Mouse (Mus musculus): Measurements from ENCODE around the gene Psmd13. TPM values are rescaled to one million over a fixed set of nuclear protein-coding genes. Genes with fewer than 3 reads are reported as not detected.

Gene Psmd13
- polyA plus RNA-seq, 1 experiment from 2014 or later = 133 TPM

DNA sequence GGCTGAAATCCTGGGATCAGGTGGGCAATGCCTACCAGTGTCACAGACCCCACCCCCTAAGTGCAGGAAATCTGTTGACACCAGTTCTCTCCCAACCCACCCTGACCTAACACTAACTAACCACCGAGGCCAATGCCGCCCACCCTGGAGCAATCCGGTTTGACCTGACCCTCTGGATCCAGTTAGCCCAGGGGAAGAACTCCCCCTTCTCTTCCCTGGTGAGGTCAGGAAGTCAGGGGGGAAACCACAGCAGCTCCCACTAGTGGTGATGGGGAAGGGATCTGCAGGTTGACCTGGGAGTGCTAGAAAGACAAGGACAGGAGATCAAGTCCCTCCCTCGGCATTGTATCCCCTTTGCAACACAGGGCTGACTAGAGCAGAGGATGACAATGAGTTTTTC, 36.1 kb upstream of the Psmd13 start:
- Histone ChIP-seq H3K9ac (no peak overlapping the region), H3K9me3 (replicated peaks) (no peaks in the 10 kb centered on the region), H3K27ac (replicated peaks) (no peak overlapping the region), H3K4me1 (replicated peaks) (peaks cover 6% of the 10 kb centered on the region), H3K36me3 (replicated peaks) (no peaks in the 10 kb centered on the region), H3K4me3 (replicated peaks) (no peak overlapping the region), H3K4me2 (no peak overlapping the region), H3K27me3 (peaks cover 36% of the 10 kb centered on the region)
- ATAC-seq (ENCODE audit: insufficient read depth) = no peak
- WGBS (ENCODE audit: insufficient replicate concordance) = 50% methylated on average over 4 of the region's 4 CpGs

DNA sequence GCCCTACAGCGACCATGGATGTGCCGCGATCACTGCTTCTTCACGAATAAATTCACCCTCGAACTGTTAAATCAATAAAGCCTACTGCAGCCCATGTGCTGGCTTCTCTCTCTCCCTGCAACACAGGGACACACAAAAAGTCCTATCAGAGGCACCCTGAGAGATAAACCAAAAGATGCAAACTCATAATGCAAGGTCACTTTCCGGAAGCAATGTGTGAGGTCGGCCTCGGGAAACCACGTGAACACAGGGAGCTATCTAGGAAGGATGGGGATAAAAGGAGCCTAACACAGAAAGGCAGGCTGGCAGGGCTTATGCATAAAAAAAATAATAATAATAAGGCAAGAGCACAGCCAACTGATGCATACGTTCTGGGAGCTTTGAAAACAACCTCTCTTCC, 35.1 kb upstream of the Psmd13 start:
- H3K9me3 ChIP-seq (replicated peaks) = no peaks in the 10 kb centered on the region
- ATAC-seq (ENCODE audit: insufficient read depth) = no peak
- H3K27ac ChIP-seq (replicated peaks) = no peak overlapping the region
- 61% methylated on average over 10 of the region's 10 CpGs for WGBS (ENCODE audit: insufficient replicate concordance)
- peaks cover 4% of the 10 kb centered on the region; the same call in 1 of the 2 replicates for H3K36me3 ChIP-seq (replicated peaks)
- H3K4me3 ChIP-seq (replicated peaks) = no peak overlapping the region
- peaks cover 6% of the 10 kb centered on the region for H3K4me1 ChIP-seq (replicated peaks)
- peaks cover 26% of the 10 kb centered on the region for H3K27me3 ChIP-seq
- H3K9ac ChIP-seq = no peak overlapping the region
- no peak overlapping the region for H3K4me2 ChIP-seq

DNA sequence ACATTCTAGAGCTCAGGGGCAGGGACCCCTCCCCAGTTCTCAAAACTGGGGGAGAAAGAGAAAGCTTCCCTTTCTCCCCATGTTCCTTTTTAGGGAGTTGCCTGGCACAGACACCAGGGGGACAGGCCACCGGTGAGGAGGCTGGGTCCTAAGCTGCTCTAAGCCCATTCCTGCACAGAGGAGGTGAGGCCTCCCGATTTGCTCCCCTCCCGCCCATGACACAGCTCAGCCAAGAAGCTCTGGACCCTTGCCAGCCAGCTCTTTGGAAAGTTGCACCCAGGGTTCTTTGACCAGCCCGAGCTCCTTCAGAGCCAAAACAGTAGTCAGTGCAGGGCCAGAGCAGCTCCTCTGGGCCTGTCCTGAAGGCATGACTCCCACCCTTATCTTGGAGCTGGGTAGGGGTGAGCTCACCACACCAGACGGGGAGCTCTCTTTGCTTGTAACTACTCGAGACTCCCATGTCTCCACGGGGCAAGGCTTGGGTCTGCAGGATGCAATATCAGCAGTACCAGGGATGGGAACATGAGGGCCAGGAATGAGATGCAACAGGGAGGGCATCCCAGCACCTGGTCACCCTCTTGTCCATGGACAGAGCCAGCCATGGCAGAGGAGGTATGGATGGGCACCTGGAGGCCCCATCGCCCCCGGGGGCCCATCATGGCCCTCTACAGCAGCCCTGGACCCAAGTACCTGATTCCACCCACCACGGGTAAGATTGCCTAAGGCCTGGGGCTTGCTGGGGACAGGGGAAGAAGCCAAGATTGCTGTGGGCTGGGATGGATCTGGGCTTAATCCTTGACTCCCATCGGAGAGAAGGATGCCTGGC, 33.8 kb upstream of the Psmd13 start, which contains the start of gene Odf3:
Odf3 (plus strand) TSS at position 51 of the 826 bp plus-strand sequence.
- H3K9ac ChIP-seq = no peak within 1 kb of the TSS

DNA sequence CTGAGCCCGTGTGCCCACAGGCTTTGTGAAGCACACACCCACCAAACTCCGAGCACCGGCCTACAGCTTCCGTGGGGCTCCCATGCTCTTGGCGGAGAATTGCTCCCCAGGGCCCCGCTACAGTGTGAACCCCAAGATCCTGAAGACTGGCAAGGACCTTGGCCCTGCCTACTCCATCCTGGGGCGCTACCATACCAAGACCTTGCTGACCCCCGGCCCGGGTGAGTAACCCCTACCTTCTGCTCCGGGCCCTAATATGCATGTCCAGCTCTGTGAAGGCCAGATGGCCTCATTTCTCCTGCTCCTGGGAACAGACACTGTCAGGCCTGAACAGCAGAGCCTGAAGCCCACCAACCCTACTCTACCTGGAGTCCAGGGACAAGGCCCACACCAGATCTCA, 33.2 kb upstream of the Psmd13 start:
- no peaks in the 10 kb centered on the region for H3K9me3 ChIP-seq (replicated peaks)
- no peak overlapping the region for H3K4me2 ChIP-seq
- no peak overlapping the region for H3K27ac ChIP-seq (replicated peaks)
- peaks cover 23% of the 10 kb centered on the region for H3K36me3 ChIP-seq (replicated peaks)
- 76% methylated on average over 10 of the region's 10 CpGs for WGBS (ENCODE audit: insufficient replicate concordance)
- no peak overlapping the region for H3K4me3 ChIP-seq (replicated peaks)
- no peak overlapping the region for H3K9ac ChIP-seq
- no peak for ATAC-seq (ENCODE audit: insufficient read depth)
- H3K4me1 ChIP-seq (replicated peaks) = peaks cover 21% of the 10 kb centered on the region
- peaks cover 13% of the 10 kb centered on the region; the same call in 1 of the 2 replicates for H3K27me3 ChIP-seq

More for the DNA sequence above, 33.8 kb upstream of the Psmd13 start, which contains the start of gene Odf3:
- Histone ChIP-seq H3K27ac (replicated peaks) (no peak within 1 kb of the TSS), H3K9me3 (replicated peaks) (no peaks in the 10 kb centered on the region), H3K4me2 (no peak within 1 kb of the TSS), H3K4me3 (replicated peaks) (no peak within 1 kb of the TSS), H3K27me3 (peaks cover 15% of the 10 kb centered on the region; the same call in 1 of the 2 replicates), H3K4me1 (replicated peaks) (peaks cover 15% of the 10 kb centered on the region), H3K36me3 (replicated peaks) (peaks cover 17% of the 10 kb centered on the region)
- WGBS (ENCODE audit: insufficient replicate concordance) = 48% methylated on average over 11 of the region's 11 CpGs
- ATAC-seq (ENCODE audit: insufficient read depth) = no peak

DNA sequence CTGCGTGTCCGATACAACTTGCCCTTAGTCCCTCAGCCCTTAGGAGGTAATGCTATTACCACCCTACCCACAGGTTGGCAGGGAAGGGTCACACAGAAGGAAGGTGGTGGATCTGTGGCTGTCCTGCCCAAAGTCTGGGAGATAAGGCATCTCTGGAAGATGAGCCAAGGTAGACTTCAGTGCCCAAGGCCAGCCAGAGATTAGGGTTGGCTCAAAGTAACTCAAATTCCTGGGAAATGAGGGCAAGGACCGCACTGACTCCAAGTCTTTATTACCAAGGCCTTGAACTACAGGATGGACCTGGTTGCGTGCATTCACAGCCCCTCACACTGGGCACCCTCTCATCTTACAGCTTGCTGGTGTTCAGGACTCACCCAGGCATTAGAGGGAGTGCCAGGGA, 29.9 kb upstream of the Psmd13 start:
- Histone ChIP-seq H3K9ac (no peak overlapping the region), H3K27me3 (peaks cover 6% of the 10 kb centered on the region; the same call in 1 of the 2 replicates), H3K36me3 (replicated peaks) (peaks cover 36% of the 10 kb centered on the region), H3K4me3 (replicated peaks) (no peak overlapping the region), H3K27ac (replicated peaks) (no peak overlapping the region), H3K9me3 (replicated peaks) (no peaks in the 10 kb centered on the region), H3K4me2 (no peak overlapping the region), H3K4me1 (replicated peaks) (peaks cover 46% of the 10 kb centered on the region)
- WGBS (ENCODE audit: insufficient replicate concordance) = 89% methylated on average over 4 of the region's 4 CpGs
- no peak for ATAC-seq (ENCODE audit: insufficient read depth)

DNA sequence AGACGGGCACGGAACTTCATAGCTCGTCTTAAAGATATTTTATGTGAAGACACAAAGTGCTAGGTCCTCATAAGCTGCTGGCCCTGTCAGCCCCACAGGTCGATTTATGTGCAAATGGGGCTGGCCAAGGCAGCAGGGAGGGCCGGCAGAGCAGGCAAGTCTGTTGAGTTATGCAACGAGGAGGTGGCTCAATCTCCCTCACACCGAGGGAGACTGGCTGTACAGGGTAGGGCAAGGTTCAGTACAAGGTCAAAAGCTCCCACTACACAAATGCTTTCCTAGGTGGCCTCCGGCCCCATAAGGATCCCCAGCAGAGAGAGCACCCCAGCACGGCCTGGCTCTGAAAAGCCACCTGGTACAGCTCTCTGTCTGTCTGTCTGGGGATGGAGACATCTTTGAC, 28.4 kb upstream of the Psmd13 start:
- Histone ChIP-seq H3K9ac (no peak overlapping the region), H3K9me3 (replicated peaks) (no peaks in the 10 kb centered on the region), H3K27me3 (no peaks in the 10 kb centered on the region), H3K27ac (replicated peaks) (peak overlapping the region; percentile 24), H3K36me3 (replicated peaks) (peaks cover 40% of the 10 kb centered on the region), H3K4me1 (replicated peaks) (peaks cover 55% of the 10 kb centered on the region), H3K4me3 (replicated peaks) (no peak overlapping the region), H3K4me2 (no peak overlapping the region)
- 66% methylated on average over 9 of the region's 9 CpGs for WGBS (ENCODE audit: insufficient replicate concordance)
- ATAC-seq (ENCODE audit: insufficient read depth) = no peak

GRCm38 (mm10) chr7:140854483-140854882, 27.3 kb upstream of the Psmd13 start:
- peaks cover 50% of the 10 kb centered on the region for H3K36me3 ChIP-seq (replicated peaks)
- peak overlapping the region; percentile 90; the same call in 1 of the 2 replicates for H3K4me3 ChIP-seq (replicated peaks)
- H3K9me3 ChIP-seq (replicated peaks) = no peaks in the 10 kb centered on the region
- H3K4me1 ChIP-seq (replicated peaks) = peaks cover 64% of the 10 kb centered on the region
- no peak overlapping the region for H3K9ac ChIP-seq
- H3K4me2 ChIP-seq = peak overlapping the region; percentile 97
- no peaks in the 10 kb centered on the region for H3K27me3 ChIP-seq
- no peak for ATAC-seq (ENCODE audit: insufficient read depth)
- 86% methylated on average over 18 of the region's 18 CpGs for WGBS (ENCODE audit: insufficient replicate concordance)
- 0 out of 2 replicates have a peak overlapping the region, but pooled peaks have one; percentile 20 for H3K27ac ChIP-seq (replicated peaks)

GRCm38 (mm10) chr7:140855181-140855580, 26.6 kb upstream of the Psmd13 start:
- Histone ChIP-seq H3K36me3 (replicated peaks) (peaks cover 57% of the 10 kb centered on the region), H3K4me1 (replicated peaks) (peaks cover 64% of the 10 kb centered on the region), H3K27ac (replicated peaks) (peak overlapping the region; percentile 99), H3K4me3 (replicated peaks) (peak overlapping the region; percentile 90), H3K9ac (peak overlapping the region; percentile 90), H3K27me3 (no peaks in the 10 kb centered on the region), H3K9me3 (replicated peaks) (no peaks in the 10 kb centered on the region), H3K4me2 (peak overlapping the region; percentile 97)
- no peak for ATAC-seq (ENCODE audit: insufficient read depth)
- WGBS (ENCODE audit: insufficient replicate concordance) = 56% methylated on average over 9 of the region's 9 CpGs

DNA sequence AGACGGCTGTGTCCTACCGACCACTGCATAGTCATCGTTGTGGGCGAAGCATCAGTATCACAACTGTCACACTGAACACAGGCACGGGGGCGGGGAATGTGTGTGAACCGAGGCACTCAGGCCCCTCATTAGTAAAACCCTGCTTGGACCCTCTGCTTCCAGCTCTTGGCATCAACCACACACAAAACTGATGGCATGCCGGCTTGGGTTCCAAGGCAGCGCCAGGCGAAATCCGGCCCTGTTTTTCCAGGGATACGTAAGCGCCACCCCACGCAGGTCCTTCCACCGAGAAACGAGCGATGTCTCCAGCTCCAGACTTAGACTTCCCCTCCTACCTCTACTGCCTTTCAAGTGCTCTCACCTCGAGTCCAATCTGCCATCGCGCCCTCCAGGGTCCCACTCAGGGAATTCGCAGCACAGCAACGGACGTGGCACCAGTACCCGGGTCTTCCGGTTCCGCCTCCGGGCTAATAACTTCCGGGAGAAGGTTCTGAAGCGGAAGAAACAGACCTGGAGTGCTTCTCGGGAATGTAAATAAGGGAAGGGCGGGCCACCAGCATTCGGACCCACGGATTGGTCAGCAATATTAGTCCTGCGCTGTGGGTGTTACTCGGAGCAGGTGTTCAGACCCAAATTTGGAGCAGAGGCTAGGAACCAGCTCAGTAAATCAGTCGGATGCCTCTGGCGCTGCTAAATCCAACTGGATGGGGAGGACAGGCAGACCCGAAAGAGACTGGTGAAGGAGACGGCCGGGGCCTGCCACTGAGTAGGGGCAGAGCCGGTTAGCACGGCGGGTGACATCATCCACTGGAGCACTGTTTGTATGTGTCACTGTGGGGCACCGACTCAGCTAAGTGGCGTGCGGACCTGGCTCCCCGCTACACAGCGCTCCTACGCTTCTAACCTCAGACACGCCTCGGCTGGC, 25.6 kb upstream of the Psmd13 start, which contains the start of gene Gm45785:
Gm45785 (minus strand) TSS at position 472 of the 925 bp plus-strand sequence.
- peak within 1 kb of the TSS; percentile 99 for H3K27ac ChIP-seq (replicated peaks)
- H3K9me3 ChIP-seq (replicated peaks) = no peaks in the 10 kb centered on the region
- ATAC-seq (ENCODE audit: insufficient read depth) = peak; percentile 73
- WGBS (ENCODE audit: insufficient replicate concordance) = under 1% methylated on average over 51 of the region's 51 CpGs
- H3K9ac ChIP-seq = peak within 1 kb of the TSS; percentile 90
- peaks cover 64% of the 10 kb centered on the region for H3K4me1 ChIP-seq (replicated peaks)
- peak within 1 kb of the TSS; percentile 97 for H3K4me2 ChIP-seq
- no peaks in the 10 kb centered on the region for H3K27me3 ChIP-seq
- H3K36me3 ChIP-seq (replicated peaks) = peaks cover 67% of the 10 kb centered on the region
- peak within 1 kb of the TSS; percentile 90 for H3K4me3 ChIP-seq (replicated peaks)

DNA sequence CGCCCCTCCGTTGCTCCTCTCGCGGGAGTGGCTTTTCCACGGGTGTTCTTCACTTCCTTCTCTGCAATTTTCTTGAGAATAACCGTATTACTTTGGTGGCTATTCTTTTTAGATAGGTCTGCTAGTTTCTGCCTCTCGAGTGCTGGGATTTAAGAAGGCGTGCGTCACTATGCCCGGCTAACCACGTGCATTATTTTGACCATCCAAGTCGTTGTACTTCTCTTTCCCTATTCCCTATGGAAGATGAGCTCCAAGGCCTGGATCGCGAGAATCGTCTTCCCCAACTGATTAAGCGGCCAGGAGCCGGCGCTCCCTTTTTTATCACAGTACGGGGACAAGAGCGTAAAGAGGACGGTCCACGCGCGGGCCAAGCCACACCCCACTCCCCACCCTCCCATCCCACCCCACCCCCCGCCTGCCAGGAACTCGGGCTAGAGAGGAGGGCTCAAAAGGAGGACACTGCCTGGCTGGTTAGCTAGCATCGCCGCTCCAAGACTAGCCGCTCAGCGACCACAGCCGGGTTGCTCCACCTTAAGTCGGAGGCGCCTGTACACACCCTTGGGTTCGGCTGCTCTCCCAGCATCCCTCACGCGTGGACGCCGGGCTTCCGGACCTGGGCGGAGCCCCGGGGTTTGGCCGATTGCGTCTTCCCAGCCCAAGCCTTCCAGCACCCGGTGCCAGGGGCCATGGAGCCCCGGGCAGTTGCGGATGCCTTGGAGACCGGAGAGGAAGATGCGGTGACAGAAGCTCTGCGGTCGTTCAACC, 24.8 kb upstream of the Psmd13 start, which contains the start of gene Ric8a:
Ric8a (plus strand) TSS at position 173 of the 765 bp plus-strand sequence.
- Histone ChIP-seq H3K4me3 (replicated peaks) (peak within 1 kb of the TSS; percentile 90), H3K4me2 (peak within 1 kb of the TSS; percentile 97), H3K4me1 (replicated peaks) (peaks cover 64% of the 10 kb centered on the region), H3K9ac (peak within 1 kb of the TSS; percentile 90), H3K9me3 (replicated peaks) (no peaks in the 10 kb centered on the region), H3K27ac (replicated peaks) (peak within 1 kb of the TSS; percentile 99), H3K36me3 (replicated peaks) (peaks cover 68% of the 10 kb centered on the region), H3K27me3 (no peaks in the 10 kb centered on the region)
- peak; percentile 78 for ATAC-seq (ENCODE audit: insufficient read depth)
- WGBS (ENCODE audit: insufficient replicate concordance) = under 1% methylated on average over 50 of the region's 50 CpGs
